Mouse (Mus musculus): ENCODE measurements around the gene Larp6.

The Larp6 gene

DNA sequence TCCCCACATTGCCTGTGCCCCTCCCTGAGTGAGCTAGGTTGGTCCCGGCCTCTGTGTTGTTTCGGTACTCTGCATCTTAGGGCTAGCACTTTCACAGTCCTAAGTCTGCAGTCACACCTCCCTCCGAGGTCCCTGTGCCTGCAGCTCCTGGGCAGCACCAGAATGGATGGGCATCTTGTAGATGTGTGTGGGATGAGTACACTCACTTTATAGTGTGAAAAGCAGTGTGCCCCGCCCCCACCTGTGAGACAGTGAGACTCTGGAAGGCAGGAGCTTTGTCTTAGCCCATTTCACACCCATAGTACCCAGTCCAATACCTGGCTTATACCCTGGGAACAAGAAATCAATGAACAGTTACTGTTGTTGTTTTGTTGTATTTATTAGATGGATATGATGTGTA is 2.5 kb downstream of the Larp6 start:
- no peak for DNase-seq (ENCODE audit: low read depth, low spot score)

DNA sequence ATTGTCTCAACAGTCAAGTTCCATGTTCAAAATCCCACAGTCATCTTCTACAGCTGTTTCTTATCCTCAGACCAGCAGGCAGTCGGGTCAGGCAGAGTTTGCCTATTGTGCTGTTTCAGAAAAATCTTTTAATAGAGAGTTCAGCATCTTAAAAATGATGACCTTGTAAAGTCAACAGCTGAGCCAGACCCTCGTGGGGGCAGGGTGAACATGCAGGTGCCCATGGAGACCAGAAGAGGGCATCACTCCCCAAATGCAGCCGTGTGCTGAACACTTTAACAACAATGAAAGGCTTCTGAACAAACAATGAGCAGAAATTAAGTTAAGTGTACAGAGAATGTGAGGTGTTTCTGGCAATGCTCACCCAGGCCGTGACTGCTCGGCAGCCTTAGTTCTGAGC is 3.0 kb downstream of the Larp6 start:
- DNase-seq (ENCODE audit: low read depth, low spot score), result no peak

GRCm38 (mm10) chr9:60718284-60718683 is 5.5 kb downstream of the Larp6 start:
- no peak for DNase-seq (ENCODE audit: low read depth, low spot score)

- no peak for DNase-seq (ENCODE audit: low read depth, low spot score)
Measured at GRCm38 (mm10) chr9:60719687-60720086, 6.9 kb downstream of the Larp6 start.

GRCm38 (mm10) chr9:60724968-60725367 is 12.2 kb downstream of the Larp6 start:
- DNase-seq (ENCODE audit: low read depth, low spot score), result no peak

DNA sequence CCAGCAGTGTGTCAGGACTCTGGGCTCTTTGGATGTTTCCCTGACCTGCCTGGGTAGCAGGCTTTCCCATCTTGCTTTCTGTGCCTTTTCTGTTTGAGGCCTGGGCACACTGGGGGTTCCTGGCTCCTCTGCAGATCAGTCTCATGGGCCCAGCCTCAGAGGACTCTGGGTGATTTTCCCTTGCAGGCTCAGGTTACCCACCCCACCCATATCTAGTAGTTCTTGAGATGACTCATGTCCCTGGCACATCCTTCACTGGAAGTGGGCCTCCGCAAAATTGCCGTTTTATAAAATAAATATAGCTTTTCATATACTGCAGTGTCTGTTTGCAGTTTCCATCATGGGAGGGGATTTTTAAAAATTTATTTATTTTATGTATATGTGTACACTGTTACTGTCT is 21.5 kb downstream of the Larp6 start:
- no peak for DNase-seq (ENCODE audit: low read depth, low spot score)

DNA sequence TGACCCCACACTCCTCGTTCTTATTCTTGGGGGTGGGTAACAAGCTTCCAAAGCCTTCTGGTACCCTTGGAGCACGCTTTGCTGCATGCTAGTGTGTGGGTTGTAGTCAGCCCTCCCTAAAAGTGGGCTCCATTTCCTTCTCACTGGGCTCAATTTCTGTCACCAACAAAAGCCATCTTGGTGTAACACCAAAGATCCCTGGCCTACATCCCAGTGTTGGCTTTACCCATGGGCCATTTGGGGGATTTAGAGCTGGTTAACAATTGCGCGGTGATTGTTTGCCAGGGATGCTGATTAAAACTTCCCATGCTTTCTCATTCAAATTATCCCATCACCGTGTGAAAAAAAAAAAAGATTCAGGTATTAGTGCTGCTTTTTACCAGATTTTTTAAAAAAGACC is 26.3 kb downstream of the Larp6 start:
- DNase-seq (ENCODE audit: low read depth, low spot score), result no peak

- DNase-seq (ENCODE audit: low read depth, low spot score), result no peak
Measured at GRCm38 (mm10) chr9:60741436-60741835, 28.6 kb downstream of the Larp6 start.

DNA sequence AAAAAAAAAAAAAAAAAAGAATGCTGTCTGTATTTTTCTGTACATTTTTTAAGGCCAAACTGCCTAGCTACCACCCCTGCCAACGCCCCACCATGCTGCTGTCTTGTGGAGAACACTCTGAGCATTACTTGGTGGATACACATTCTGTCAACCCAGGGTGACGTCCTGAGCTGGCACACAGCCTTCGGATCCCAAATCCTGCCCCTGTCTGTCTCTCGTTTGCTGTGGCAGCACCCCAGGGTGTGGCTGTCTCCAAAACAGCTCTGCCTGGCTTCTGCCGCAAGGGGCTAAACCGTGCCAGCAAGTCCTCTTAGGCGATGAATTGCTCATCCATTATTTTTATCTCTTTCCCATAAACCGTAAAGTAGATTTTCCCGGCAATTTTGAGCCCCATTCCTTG is 29.7 kb downstream of the Larp6 start:
- no peak for DNase-seq (ENCODE audit: low read depth, low spot score)

- DNase-seq (ENCODE audit: low read depth, low spot score), result no peak
Measured at GRCm38 (mm10) chr9:60743180-60743900, 30.6 kb downstream of the Larp6 start.

DNA sequence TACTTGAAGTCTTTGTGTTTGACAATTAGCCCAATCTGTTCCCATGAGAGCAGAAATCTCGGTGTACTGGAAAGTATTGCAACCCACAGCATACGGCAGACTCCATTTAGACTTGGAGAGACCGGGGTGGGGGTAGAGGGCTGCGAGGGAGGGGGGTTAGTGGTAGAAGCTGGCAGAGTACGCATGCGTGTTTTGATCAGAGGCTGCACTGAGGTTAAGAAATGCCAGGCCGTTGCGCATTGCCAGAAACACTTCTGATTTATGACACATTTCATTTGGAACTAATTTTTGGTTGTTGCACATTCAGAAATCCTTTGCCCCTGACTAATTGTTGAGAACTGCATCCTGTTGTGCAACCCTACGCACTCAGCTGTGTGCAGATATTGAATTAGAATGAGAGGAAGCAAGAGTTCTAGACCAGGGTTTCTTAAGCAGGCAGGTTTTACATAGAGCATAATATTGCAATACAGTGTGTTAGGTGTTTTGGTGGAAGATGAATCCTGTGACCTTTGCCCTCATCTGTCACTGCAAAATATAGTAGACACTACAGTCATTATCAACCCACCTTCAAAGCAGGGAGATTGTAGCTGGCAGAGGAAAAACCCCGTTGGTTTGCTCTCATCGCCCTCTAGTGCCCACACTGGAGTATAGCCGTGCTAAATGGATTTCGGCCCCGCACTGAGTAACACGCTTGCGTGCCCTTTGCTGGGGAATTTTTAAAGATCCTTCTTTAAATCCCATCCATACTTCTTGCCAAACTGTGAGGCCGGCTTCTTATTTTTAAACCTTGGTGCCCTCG is 31.6 kb downstream of the Larp6 start:
- peak; percentile 39 for DNase-seq (ENCODE audit: low read depth, low spot score)

DNA sequence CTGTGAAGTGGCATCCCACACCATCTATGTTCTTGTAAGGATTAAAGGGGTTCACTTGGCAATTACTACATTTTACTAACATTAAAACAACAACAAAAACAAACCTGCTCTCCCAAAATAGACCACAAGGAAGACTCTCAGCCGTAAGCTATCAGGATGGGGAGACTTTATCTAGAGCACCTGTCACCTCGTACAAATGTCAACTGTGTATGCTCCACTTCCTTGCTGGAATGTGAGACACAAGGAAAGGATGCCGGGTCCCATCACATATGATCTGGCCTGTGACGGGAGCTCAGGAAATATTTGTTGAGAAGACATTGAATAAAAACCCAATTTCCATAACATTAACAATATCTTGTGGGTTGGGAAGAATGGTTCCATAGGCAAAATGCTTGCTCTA is 32.2 kb downstream of the Larp6 start:
- DNase-seq (ENCODE audit: low read depth, low spot score), result no peak

- no peak for DNase-seq (ENCODE audit: low read depth, low spot score)
Measured at GRCm38 (mm10) chr9:60746561-60746960, 33.8 kb downstream of the Larp6 start.

GRCm38 (mm10) chr9:60747672-60748071 is 34.9 kb downstream of the Larp6 start:
- DNase-seq (ENCODE audit: low read depth, low spot score), result no peak

DNA sequence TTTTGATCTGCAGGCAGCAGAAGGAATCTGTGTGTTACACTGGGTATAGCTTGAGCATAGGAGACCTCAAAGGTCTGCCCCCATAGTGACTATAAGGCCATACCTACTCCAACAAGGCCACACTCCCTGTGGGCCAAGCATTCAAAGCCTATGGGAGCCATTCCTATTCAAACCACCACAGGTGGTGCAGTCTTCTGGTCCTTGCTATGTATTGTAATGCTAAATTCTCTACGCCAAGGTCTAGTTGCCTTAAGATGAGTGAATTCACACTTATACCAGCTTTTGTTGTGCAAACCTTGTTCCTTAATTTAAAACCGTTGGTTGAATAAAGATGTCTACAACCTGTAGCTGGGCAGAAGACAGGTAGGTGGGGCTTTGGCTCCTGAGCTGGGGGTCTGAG is 35.4 kb downstream of the Larp6 start:
- DNase-seq (ENCODE audit: low read depth, low spot score), result no peak

DNA sequence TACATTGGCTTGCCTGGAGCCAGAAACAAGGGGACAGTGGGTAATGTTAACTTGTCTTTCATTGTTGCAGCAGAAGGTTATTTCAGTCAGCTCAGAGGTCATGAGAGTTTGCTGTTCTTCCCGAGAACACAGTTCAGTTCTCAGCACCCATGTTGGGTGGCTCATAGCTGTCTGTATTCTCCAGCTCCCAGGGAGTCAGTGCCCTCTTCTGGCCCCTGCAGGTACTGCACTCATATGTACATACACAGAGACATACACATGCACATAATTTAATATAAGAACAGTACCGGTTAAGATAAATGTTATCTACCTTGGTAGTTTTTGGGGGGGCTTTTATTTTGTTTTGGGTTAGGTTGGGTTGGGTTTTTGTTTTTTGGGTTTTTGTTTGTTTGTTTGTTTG is 36.3 kb downstream of the Larp6 start:
- DNase-seq (ENCODE audit: low read depth, low spot score), result no peak

GRCm38 (mm10) chr9:60751098-60751497 is 38.3 kb downstream of the Larp6 start:
- DNase-seq (ENCODE audit: low read depth, low spot score), result no peak

- no peak for DNase-seq (ENCODE audit: low read depth, low spot score)
Measured at GRCm38 (mm10) chr9:60751971-60752370, 39.2 kb downstream of the Larp6 start.

DNA sequence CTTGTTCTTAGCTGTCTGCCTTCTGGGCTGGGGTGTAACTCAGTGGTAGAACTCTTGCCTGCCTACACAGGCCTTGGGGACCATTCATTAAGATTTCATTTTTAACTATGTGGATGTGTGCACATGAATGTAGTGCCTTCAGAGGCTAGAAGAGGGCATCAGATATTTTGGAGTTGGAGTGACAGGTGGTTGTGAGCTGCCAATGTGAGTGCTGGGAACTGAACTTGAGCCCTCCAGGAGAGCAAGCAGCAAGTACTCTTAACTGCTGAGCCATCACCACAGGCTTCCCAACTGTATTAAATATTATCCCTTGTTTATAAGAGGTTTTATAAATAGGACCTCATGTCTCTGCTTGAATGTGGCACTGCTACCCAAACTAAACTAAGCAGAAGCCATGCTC is 39.8 kb downstream of the Larp6 start:
- no peak for DNase-seq (ENCODE audit: low read depth, low spot score)

DNA sequence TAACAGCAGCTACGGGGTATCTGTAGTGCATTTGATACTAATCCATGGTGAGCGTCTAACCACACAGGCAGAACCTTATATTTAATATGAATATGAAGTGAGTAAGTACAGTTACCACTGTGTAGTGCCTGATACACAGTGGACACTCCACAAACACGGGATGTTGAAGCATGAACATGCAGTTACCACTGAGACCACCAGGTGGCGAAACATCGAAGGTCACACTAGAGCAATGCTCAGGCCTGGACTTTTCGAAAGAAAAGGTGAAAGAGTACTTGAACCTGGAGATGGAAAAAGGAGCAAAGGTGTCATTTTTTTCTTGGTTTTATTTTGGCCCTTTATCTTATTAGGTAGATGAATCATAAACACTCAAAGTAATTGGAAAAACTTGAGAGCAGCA is 43.5 kb downstream of the Larp6 start:
- peak; percentile 36 for DNase-seq (ENCODE audit: low read depth, low spot score)

DNA sequence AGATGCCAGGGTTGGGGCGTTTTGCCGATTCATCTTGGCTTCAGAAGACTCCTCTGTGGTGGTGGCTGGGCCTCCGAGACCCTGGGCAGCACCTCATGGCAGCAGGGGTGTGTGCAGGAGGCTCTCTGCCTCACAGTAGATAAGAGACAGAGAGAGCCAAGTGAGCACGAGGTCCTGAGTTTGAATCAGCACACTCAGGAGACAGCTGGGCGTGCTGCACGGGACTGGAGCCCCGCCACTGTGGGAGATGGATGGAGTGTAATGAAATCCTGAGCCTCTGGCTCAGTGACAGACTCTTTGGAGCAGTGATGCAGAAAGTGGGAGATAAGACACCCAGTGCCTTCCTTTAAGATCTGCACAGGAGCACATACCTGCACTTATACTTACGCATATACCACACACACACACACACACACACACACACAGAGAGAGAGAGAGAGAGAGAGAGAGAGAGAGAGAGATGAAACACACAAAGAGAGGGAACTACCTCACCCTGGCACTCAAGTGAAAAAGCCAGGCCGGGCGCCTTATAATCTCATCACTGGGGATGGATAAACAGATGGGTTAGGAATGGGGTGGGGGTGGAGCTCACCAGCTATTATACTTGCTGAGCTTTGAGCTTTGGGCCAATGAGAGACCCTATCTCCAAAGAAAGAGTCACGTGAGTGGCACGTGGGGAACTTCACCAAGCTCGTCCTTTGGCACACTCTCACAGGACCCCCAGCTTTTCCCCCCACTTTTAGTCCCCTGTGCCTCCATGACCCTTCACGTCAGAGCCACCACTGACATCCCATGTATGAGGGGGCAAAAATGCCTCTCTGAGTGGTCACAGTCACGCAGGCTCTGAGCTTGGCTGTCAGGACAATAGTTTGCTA is 44.3 kb downstream of the Larp6 start:
- DNase-seq (ENCODE audit: low read depth, low spot score), result no peak

DNA sequence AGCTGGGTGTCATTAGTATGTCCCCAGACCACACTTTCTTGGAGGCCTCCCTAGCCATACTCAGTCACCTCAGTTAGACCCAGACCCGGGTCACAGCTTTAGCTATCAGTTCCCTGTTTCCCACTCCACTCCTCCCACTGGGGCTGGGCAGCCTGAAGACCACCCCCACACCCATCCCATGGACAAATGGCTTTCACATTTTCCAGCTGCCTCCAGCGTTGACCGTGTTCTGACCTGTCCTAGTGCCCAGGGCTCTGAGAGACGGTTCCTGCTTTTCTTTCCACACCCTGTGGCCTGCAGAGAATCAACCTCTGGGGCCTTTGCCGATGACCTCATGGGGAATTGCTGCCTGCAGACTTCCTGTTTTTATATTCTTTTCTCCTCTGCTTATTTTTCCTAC is 45.0 kb downstream of the Larp6 start:
- DNase-seq (ENCODE audit: low read depth, low spot score), result no peak
